8 mouse cellular contexts compared by ENCODE assay signal in the genomic region with DNA sequence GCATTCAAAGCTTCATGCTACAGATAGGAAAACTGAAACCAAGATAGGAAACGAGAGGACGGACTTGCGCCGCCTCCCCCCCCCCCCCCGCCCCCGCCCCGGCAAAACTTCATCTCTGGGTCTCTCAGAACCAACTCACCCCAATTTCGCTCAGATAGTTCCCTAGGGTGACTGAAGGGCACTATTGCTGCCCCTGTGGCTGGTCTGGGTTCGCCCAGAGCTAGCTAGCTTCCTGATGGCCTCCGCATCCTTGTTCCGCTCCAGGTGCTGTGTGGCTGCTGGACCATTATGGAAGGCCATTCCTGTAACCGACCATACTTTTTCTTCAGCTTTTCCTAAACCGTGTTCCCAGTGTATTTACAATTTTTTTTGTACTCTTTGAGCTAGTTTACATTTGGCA. TPM values are rescaled to one million over a fixed set of nuclear protein-coding genes. Genes with fewer than 3 reads are reported as not detected.
A peak's percentile ranks its signal among the peaks of the same experiment; 100 is the strongest.
DNase-seq lines count a peak whose midpoint lies in the region; ATAC-seq and TF ChIP-seq lines count a peak whose summit lies in the region.

No protein-coding gene starts in this region.

- no peaks in the 10 kb centered on the region; the same call in 1 of the 2 replicates for H3K9me3 ChIP-seq in hindbrain, embryonic 11.5 days (ENCODE audit: control insufficient read depth, low read length)
- H3K9me3 ChIP-seq in midbrain, embryonic 10.5 days (replicated peaks) = peaks cover 2% of the 10 kb centered on the region; the same call in 1 of the 2 replicates

- no peak for DNase-seq in heart, adult 2 months
- no peak for DNase-seq in heart, postnatal 14 days
- DNase-seq in MN1 (ENCODE audit: low spot score) = peak; percentile 23
- DNase-seq in hindbrain, embryonic 11.5 days (ENCODE audit: low spot score) = peak; percentile 27
- no peak for DNase-seq in midbrain, embryonic 10.5 days (ENCODE audit: low spot score)
- DNase-seq in thymus, adult 2 months = no peak
- DNase-seq in gastrocnemius, postnatal 10 days = no peak
- no peak for DNase-seq in kidney, postnatal 14 days

- peak overlapping the region; percentile 66 for H3K4me2 ChIP-seq in hindbrain, embryonic 11.5 days (replicated peaks; ENCODE audit: low read depth, low read length)

- no peak overlapping the region for H3K27ac ChIP-seq in heart, adult 2 months
- 0 out of 2 replicates have a peak overlapping the region, but pooled peaks have one; percentile 42 for H3K27ac ChIP-seq in hindbrain, embryonic 11.5 days (ENCODE audit: low read depth, low read length)
- peak overlapping the region; percentile 82 for H3K27ac ChIP-seq in midbrain, embryonic 10.5 days (replicated peaks)
- no peak overlapping the region for H3K27ac ChIP-seq in thymus, adult 2 months (ENCODE audit: control insufficient read depth, insufficient read depth, low read length)

- H3K36me3 ChIP-seq in heart, adult 2 months (ENCODE audit: control insufficient read depth, insufficient read depth, low read length) = no peaks in the 10 kb centered on the region
- no peaks in the 10 kb centered on the region for H3K36me3 ChIP-seq in hindbrain, embryonic 11.5 days (ENCODE audit: control insufficient read depth, insufficient read depth, low read length)
- H3K36me3 ChIP-seq in midbrain, embryonic 10.5 days = no peaks in the 10 kb centered on the region
- no peaks in the 10 kb centered on the region for H3K36me3 ChIP-seq in thymus, adult 2 months (ENCODE audit: control insufficient read depth, insufficient read depth, low read length)

- no peaks in the 10 kb centered on the region for H3K79me2 ChIP-seq in heart, adult 2 months (replicated peaks; ENCODE audit: control insufficient read depth, insufficient read depth, low read length)

- intact Hi-C loops in heart, adult 2 months (cut with DNase I) = no loop called here
- intact Hi-C loops in heart, postnatal 14 days (cut with DNase I) = no loop called here

- TF ChIP-seq POLR2A in heart, adult 2 months (IDR thresholded peaks at IDR 0.05; ENCODE audit: insufficient read depth, low read depth, low read length) = no peak
- TF ChIP-seq POLR2A in thymus, adult 2 months (IDR thresholded peaks at IDR 0.05; ENCODE audit: control insufficient read depth, extremely low read depth, insufficient read depth, low read length, poor library complexity) = no peak

- ATAC-seq in hindbrain, embryonic 11.5 days (ENCODE audit: low FRiP score) = peak; percentile 79

- H3K4me3 ChIP-seq in heart, adult 2 months = peak overlapping the region; percentile 11; the same call in 1 of the 2 replicates
- H3K4me3 ChIP-seq in hindbrain, embryonic 11.5 days (ENCODE audit: low read depth, low read length) = peak overlapping the region; percentile 33
- H3K4me3 ChIP-seq in midbrain, embryonic 10.5 days = peak overlapping the region; percentile 53
- H3K4me3 ChIP-seq in thymus, adult 2 months (ENCODE audit: control insufficient read depth, insufficient read depth, low read length) = no peak overlapping the region

- H3K9ac ChIP-seq in heart, adult 2 months (ENCODE audit: low read depth, low read length) = no peak overlapping the region
- H3K9ac ChIP-seq in hindbrain, embryonic 11.5 days (ENCODE audit: low read depth, low read length) = peak overlapping the region; percentile 44

- no peaks in the 10 kb centered on the region for H3K4me1 ChIP-seq in heart, adult 2 months (ENCODE audit: control insufficient read depth, insufficient read depth, low read length)
- no peaks in the 10 kb centered on the region; the same call in 1 of the 2 replicates for H3K4me1 ChIP-seq in hindbrain, embryonic 11.5 days (replicated peaks; ENCODE audit: control insufficient read depth, insufficient read depth, low read length)
- H3K4me1 ChIP-seq in midbrain, embryonic 10.5 days = peaks cover 18% of the 10 kb centered on the region
- no peaks in the 10 kb centered on the region for H3K4me1 ChIP-seq in thymus, adult 2 months (replicated peaks; ENCODE audit: control insufficient read depth, insufficient read depth, low read length)

- WGBS in heart, adult 2 months = 32% methylated on average over 13 of the region's 13 CpGs
- WGBS in hindbrain, embryonic 11.5 days = 23% methylated on average over 10 of the region's 13 CpGs
- 13% methylated on average over 13 of the region's 13 CpGs for WGBS in midbrain, embryonic 10.5 days
- WGBS in thymus, adult 2 months = 32% methylated on average over 13 of the region's 13 CpGs

- TF ChIP-seq EP300 in heart, adult 2 months (IDR thresholded peaks at IDR 0.05; ENCODE audit: insufficient read depth, low read depth, low read length) = no peak

- peaks cover 3% of the 10 kb centered on the region for H3K27me3 ChIP-seq in heart, adult 2 months (ENCODE audit: control insufficient read depth, insufficient read depth, low read length)
- no peaks in the 10 kb centered on the region for H3K27me3 ChIP-seq in hindbrain, embryonic 11.5 days (ENCODE audit: control insufficient read depth, insufficient read depth, low read length)
- peaks cover 7% of the 10 kb centered on the region for H3K27me3 ChIP-seq in midbrain, embryonic 10.5 days (ENCODE audit: low read depth, poor library complexity, severe bottlenecking)
- no peaks in the 10 kb centered on the region for H3K27me3 ChIP-seq in thymus, adult 2 months (ENCODE audit: control insufficient read depth, insufficient read depth, low read length)

- TF ChIP-seq CTCF in heart, adult 2 months (IDR thresholded peaks at IDR 0.05) = no peak
- TF ChIP-seq CTCF in thymus, adult 2 months (IDR thresholded peaks at IDR 0.05; ENCODE audit: borderline replicate concordance, control insufficient read depth, extremely low read depth, insufficient read depth, low read length, poor library complexity) = no peak

RNA-seq across cellular contexts. Expression of gene Kif1a, which starts 13.7 kb away (rescaled TPM):
- 1 to 10 TPM; 1.2 to 2.0 TPM for total RNA-seq in heart, adult 2 months (2021)
- 1.4 and 1.8 TPM in 2 replicates for polyA plus RNA-seq in heart, adult 2 months (2012; rRNA removed)
- total RNA-seq in heart, postnatal 14 days (2021) = 1 to 10 TPM; 1.7 to 2.6 TPM
- polyA plus RNA-seq in hindbrain, embryonic 11.5 days (2014; fragmentation: Nextera tagmentation; extraction: Ambion mirVana) = 72.0 and 82.8 TPM in 2 replicates
- 39.3 and 63.0 TPM in 2 replicates for polyA plus RNA-seq in midbrain, embryonic 10.5 days (2016; fragmentation: Nextera tagmentation; extraction: Ambion mirVana)
- polyA plus RNA-seq in thymus, adult 2 months (2012; rRNA removed) = 1.8 and 2.0 TPM in 2 replicates
- 1 to 10 TPM; 4.7 to 6.3 TPM for total RNA-seq in gastrocnemius, postnatal 10 days (2021)

RNA-seq across cellular contexts. Expression of gene Agxt, which starts 19.6 kb away (rescaled TPM):
- not detected for total RNA-seq in heart, adult 2 months (2021)
- polyA plus RNA-seq in heart, adult 2 months (2012; rRNA removed) = 0.23 TPM in 1 of 2 replicates, not detected in the other
- not detected for total RNA-seq in heart, postnatal 14 days (2021)
- polyA plus RNA-seq in hindbrain, embryonic 11.5 days (2014; fragmentation: Nextera tagmentation; extraction: Ambion mirVana) = not detected in 2 replicates
- not detected in 2 replicates for polyA plus RNA-seq in midbrain, embryonic 10.5 days (2016; fragmentation: Nextera tagmentation; extraction: Ambion mirVana)
- polyA plus RNA-seq in thymus, adult 2 months (2012; rRNA removed) = 0.23 and 0.78 TPM in 2 replicates
- under 1 TPM in 1 of 2 experiments, not detected in 1; 0.23 TPM for total RNA-seq in gastrocnemius, postnatal 10 days (2021)

RNA-seq across cellular contexts. Expression of gene 2310007B03Rik, which starts 45.3 kb away (rescaled TPM):
- not detected for total RNA-seq in heart, adult 2 months (2021)
- polyA plus RNA-seq in heart, adult 2 months (2012; rRNA removed) = 0.82 TPM in 1 of 2 replicates, not detected in the other
- total RNA-seq in heart, postnatal 14 days (2021) = not detected
- polyA plus RNA-seq in hindbrain, embryonic 11.5 days (2014; fragmentation: Nextera tagmentation; extraction: Ambion mirVana) = 0.49 and 0.77 TPM in 2 replicates
- 0.47 and 0.62 TPM in 2 replicates for polyA plus RNA-seq in midbrain, embryonic 10.5 days (2016; fragmentation: Nextera tagmentation; extraction: Ambion mirVana)
- 0.68 and 0.88 TPM in 2 replicates for polyA plus RNA-seq in thymus, adult 2 months (2012; rRNA removed)
- not detected for total RNA-seq in gastrocnemius, postnatal 10 days (2021)

RNA-seq across cellular contexts. Expression of gene Crocc2, which starts 53.1 kb away (rescaled TPM):
- total RNA-seq in heart, adult 2 months (2021) = under 1 TPM in 1 of 2 experiments, not detected in 1; 0.09 TPM
- polyA plus RNA-seq in heart, adult 2 months (2012; rRNA removed) = 0.20 and 0.35 TPM in 2 replicates
- total RNA-seq in heart, postnatal 14 days (2021) = under 1 TPM; 0.20 to 0.24 TPM
- polyA plus RNA-seq in hindbrain, embryonic 11.5 days (2014; fragmentation: Nextera tagmentation; extraction: Ambion mirVana) = 0.09 and 0.18 TPM in 2 replicates
- 0.02 and 0.07 TPM in 2 replicates for polyA plus RNA-seq in midbrain, embryonic 10.5 days (2016; fragmentation: Nextera tagmentation; extraction: Ambion mirVana)
- polyA plus RNA-seq in thymus, adult 2 months (2012; rRNA removed) = 0.28 and 0.34 TPM in 2 replicates
- total RNA-seq in gastrocnemius, postnatal 10 days (2021) = under 1 TPM in 1 of 2 experiments, not detected in 1; 0.05 TPM

Comparison
In these comparisons a context has a peak if more than half of its experiments do, and no peak if none do; other contexts are left out.
1. DNase-seq: peak in MN1 (single experiment) and hindbrain, embryonic 11.5 days (single experiment); none in heart, adult 2 months (0 of 2), heart, postnatal 14 days (0 of 2), midbrain, embryonic 10.5 days (single experiment), thymus, adult 2 months (single experiment), gastrocnemius, postnatal 10 days (single experiment) and kidney, postnatal 14 days (single experiment).
2. H3K27ac ChIP-seq: peak in hindbrain, embryonic 11.5 days (single experiment) and midbrain, embryonic 10.5 days (single experiment); none in heart, adult 2 months (single experiment) and thymus, adult 2 months (single experiment).
3. RNA of gene Kif1a, which starts 13.7 kb away (polyA plus RNA-seq): 72.0 to 82.8 TPM in hindbrain, embryonic 11.5 days and 39.3 to 63.0 TPM in midbrain, embryonic 10.5 days; 1.8 to 2.0 TPM in thymus, adult 2 months and 1.4 to 1.8 TPM in heart, adult 2 months; every median in the first group is over 10 times any median in the second.